Mouse (Mus musculus) gastrocnemius, postnatal 4 days (tissue): ENCODE measurements at regions not wholly inside any gene's neighbourhood (a gene's known extent, or its start where the extent isn't known, plus 50 kb on each side); places are given as distances from the start of the nearest gene placed in this dataset.
"Not testable (repeated sequence)": the region's sequence is repeated elsewhere in the genome, so short reads cannot be mapped to it uniquely, and the experiment has no call there.

Experiments
- DNase-seq, 2 experiments: peaks; one replicate each; pipeline ENCODE4 v3.0.0; 2021 to 2022; ENCODE audit warnings: low spot score in 2 of 2, mixed read lengths in 2 of 2

GRCm38 (mm10) chr16:31553361-31554146, 109.7 kb upstream of the Dlg1 start:
- no peak for DNase-seq

GRCm38 (mm10) chr16:31560426-31560825, 102.8 kb upstream of the Dlg1 start:
- no peak for DNase-seq

GRCm38 (mm10) chr16:31564926-31565325, 98.3 kb upstream of the Dlg1 start:
- DNase-seq = no peak

- no peak for DNase-seq
These were observed 94.9 kb upstream of the Dlg1 start for GRCm38 (mm10) chr16:31568316-31568715.

DNA sequence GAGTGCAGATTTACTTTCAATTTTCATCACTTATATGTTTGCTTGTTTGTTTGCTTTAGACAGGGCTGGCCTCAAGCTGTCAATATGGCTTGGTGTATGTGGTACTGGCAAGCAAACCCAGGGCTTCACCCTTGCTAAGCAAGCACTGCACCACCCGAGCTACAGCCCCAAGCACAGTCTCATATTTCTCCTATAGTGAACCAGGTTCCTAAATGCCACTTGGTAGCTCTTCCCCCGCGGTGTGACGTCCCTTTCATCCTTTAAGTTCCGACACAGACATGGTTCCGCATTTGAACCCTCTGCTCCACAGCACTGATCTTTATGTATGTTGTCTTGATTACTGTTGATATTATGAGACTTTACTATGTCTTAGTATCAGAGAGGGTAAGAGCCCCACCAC, 93.4 kb upstream of the Dlg1 start:
- DNase-seq = no peak

GRCm38 (mm10) chr16:31570311-31571139, 92.7 kb upstream of the Dlg1 start:
- no peak for DNase-seq

- DNase-seq = not testable (repeated sequence)
These were observed 89.4 kb upstream of the Dlg1 start for GRCm38 (mm10) chr16:31573833-31574232.

- DNase-seq = not testable (repeated sequence)
These were observed 87.6 kb upstream of the Dlg1 start for GRCm38 (mm10) chr16:31575646-31576045.

DNA sequence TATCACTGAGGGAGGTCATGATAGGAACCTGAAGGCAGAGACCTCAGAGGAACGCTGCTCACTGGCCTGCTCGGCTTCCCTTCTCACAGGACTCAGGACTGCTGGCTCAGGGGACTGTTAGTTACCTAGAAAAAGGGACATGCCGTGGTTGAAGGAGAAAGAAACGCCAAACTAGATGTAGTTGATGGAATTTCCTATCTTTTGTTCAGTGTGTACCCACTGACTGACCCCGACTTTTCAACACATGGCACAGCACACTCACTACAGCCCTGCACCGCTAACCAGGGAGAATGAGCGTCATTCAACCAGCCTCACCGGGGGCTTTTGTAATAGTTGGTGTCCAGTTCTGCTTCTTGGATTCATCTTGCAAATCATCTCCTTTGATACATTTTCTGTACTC, 86.8 kb upstream of the Dlg1 start:
- no peak for DNase-seq

- DNase-seq = no peak
These were observed 85.9 kb upstream of the Dlg1 start for GRCm38 (mm10) chr16:31577347-31577746.

GRCm38 (mm10) chr16:31579318-31579717, 83.9 kb upstream of the Dlg1 start:
- no peak for DNase-seq

DNA sequence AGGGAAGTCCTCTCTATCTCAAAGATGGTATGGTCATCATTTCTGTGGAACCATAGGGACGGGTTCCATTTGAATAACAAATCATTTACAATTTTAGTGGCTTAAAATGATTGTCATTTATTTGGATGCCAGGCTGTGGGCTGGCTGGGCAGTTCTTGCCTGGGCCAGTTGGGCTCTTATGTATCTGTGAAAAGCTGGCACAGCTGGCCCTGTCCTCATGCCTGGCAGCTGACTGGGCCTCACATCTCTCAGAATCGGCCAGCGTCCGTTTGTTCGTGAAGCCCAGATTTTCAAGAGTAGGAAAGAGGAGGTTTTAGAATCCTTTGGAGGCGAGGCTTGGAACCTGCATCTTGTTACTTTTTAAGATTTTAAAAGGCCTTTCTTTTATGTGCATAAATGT, 82.5 kb upstream of the Dlg1 start:
- DNase-seq = no peak

DNA sequence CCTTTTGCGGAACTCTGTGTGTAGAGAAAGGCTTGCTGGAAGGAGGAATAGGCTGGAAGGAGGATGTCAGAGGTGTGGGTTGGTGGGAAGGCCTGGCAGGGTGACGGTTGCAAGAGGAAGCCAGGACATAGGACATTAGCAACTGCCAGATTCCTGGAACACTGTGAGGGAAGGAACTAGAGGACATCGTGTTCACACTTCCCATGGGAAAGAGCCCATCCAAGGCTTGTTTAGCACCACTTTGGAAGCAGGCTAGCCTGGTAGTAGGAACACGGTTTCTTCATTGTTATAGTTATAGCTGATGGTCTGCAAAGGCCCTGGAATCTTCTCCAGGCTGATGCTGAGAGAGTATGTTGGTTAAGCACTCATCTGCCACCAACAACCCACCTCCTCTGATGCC, 80.4 kb upstream of the Dlg1 start:
- DNase-seq = no peak

GRCm38 (mm10) chr16:31583627-31584026, 79.6 kb upstream of the Dlg1 start:
- DNase-seq = no peak

- no peak for DNase-seq
These were observed 78.9 kb upstream of the Dlg1 start for GRCm38 (mm10) chr16:31584216-31584823.

- DNase-seq = no peak
These were observed 76.2 kb upstream of the Dlg1 start for GRCm38 (mm10) chr16:31587036-31587435.

DNA sequence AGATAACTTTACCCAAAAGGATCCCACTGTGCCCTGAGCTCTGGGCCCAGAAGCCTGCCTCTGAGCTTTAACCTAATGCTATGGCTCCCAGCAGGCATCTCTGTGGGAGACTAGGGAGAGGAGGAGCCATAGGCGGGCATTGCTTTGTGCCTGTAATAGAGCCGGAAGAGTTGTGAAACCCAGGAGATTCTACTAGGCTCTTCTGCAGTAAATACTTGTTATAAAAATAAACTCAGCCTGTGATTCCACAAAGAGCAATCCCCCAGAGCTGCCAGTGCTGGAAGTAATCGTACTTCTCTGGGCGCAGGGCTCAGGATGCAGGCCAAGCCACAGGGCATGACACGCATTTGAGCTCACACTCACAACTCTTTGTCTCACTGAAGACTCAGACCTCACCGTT, 73.7 kb upstream of the Dlg1 start:
- DNase-seq = no peak

DNA sequence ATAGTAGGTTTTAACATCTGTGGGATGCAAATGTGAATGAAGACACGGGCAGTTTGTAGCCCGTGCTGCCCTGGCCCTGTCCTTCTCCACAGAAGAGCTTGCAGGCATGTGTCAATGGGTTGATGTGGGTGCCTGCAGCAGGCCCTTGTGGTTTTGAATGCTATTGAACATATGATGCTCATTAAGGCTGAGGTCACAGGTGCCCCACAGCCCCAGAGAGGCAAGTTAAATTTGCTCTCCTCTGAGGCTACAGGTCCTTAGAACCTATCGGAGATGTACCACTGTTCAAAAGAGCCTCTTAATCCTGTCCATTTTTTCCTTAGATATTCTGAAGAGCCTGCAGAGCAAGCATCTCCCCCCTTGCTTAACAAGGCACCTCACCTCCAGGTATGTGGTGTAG, 71.7 kb upstream of the Dlg1 start:
- DNase-seq = no peak

DNA sequence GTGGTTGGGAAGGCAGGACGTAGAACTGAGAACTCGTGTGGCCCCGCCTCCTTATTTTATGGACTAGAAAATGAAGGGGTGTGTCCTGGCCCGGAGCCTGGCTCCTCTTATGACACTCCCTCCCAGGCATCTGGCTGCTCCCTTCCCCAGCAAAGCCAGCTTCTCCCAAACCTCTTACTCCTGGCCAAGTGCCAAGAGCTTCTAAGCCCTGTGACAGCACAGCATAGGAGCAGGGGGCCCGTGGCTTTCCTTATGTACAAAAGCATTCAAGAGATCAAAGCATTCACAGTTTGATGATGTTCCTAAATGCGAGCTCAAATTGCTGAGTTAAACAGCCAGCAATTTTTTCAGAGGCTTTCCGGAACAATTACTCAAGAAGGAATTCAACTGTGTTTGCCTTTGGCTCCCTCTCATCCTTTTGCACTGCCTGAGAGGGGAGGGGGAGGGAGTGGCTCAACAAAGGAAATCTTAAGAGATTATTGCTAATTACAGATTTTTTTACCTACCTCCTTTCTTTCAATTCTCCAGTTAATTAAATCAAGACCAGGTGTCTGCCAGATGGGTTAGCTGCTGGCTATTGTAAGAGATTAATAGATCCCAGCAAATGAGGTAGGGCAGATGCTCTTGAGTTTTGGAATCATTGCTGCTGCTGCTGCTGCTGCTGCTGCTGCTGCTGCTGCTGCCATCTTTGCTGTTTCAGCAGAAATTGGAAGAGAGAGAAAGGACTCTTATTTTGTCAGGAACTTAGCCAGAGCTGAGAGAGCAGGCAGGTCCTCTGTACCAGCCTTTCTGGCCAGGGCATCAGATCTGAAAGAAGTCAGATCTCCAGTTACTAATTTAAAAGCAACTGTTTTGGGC, 71.0 kb upstream of the Dlg1 start:
- DNase-seq = peak in 1 of 2 experiments; percentile 76

GRCm38 (mm10) chr16:31592973-31593683, 70.1 kb upstream of the Dlg1 start:
- no peak for DNase-seq
